Mouse (Mus musculus) hindbrain, embryonic 15.5 days (tissue): ENCODE measurements around the gene Mindy1. TPM values are rescaled to one million over a fixed set of nuclear protein-coding genes. Genes with fewer than 3 reads are reported as not detected.

Experiments used
- ATAC-seq: fragments of 200-750 bp; cut with Nextera tagmentation; 2 replicates; pipeline ENCODE4 v1.8.0; 2017; ENCODE audit warnings: low read depth, moderate number of reproducible peaks, moderate TSS enrichment; ENCODE audit not compliant: low FRiP score
- H3K27ac ChIP-seq: fragments of 300-500 bp; sonication (generic); replicated peaks from 2 replicates; pipeline ENCODE4 v1.5.1; 2015; ENCODE audit warnings: mild to moderate bottlenecking, inconsistent platforms
- H3K27me3 ChIP-seq: fragments of 300-500 bp; sonication (generic); 2 replicates; pipeline ENCODE4 v1.6.1; 2015; ENCODE audit warnings: control low read depth, inconsistent platforms
- H3K36me3 ChIP-seq: fragments of 300-500 bp; sonication (generic); 2 replicates; pipeline ENCODE4 v1.6.1; 2015; ENCODE audit warnings: control low read depth, inconsistent platforms
- H3K4me1 ChIP-seq: fragments of 300-500 bp; sonication (generic); replicated peaks from 2 replicates; pipeline ENCODE4 v1.6.1; 2015; ENCODE audit warnings: control low read depth, inconsistent platforms
- H3K4me2 ChIP-seq: fragments of 300-500 bp; sonication (generic); 2 replicates; pipeline ENCODE4 v1.6.1; 2015; ENCODE audit warnings: moderate library complexity, mild to moderate bottlenecking, inconsistent platforms
- H3K4me3 ChIP-seq: fragments of 300-500 bp; sonication (generic); 2 replicates; pipeline ENCODE4 v1.5.1; 2015; ENCODE audit warnings: mild to moderate bottlenecking, inconsistent platforms
- H3K9ac ChIP-seq: fragments of 300-500 bp; sonication (generic); 2 replicates; pipeline ENCODE4 v1.6.1; 2015; ENCODE audit warnings: inconsistent platforms
- H3K9me3 ChIP-seq: fragments of 300-500 bp; sonication (generic); 2 replicates; pipeline ENCODE4 v1.6.1; 2016; ENCODE audit warnings: control low read depth, inconsistent platforms
- WGBS: fragments of 180-500 bp; shearing (Covaris S2); methylation state at CpG from one replicate; pipeline ENCODE4 v1.1.7; 2015; 5-methylcytosine and 5-hydroxymethylcytosine counted together
- polyA plus RNA-seq: library from polyadenylated mRNA; unstranded; fragments of >200 nt; fragmentation: Nextera tagmentation; extraction: Ambion mirVana; gene quantifications from 2 replicates; pipeline ENCODE4 v1.2.1, GENCODE M21; 2015

Gene Mindy1
- polyA plus RNA-seq, 1 experiment from 2014 or later = 34.5 TPM

- Histone ChIP-seq H3K27me3 (no peaks in the 10 kb centered on the region), H3K4me1 (peaks cover 31% of the 10 kb centered on the region), H3K36me3 (0 out of 2 replicates have a peak, but pooled peaks cover 8% of the 10 kb centered on the region), H3K9me3 (no peaks in the 10 kb centered on the region), H3K4me3 (peak overlapping the region; percentile 91; the same call in 1 of the 2 replicates), H3K9ac (no peak overlapping the region), H3K4me2 (peak overlapping the region; percentile 97), H3K27ac (no peak overlapping the region)
- 89% methylated on average over 12 of the region's 12 CpGs for WGBS
- ATAC-seq = no peak
These were observed 3.5 kb downstream of the Mindy1 start for GRCm38 (mm10) chr3:95284501-95285281.

DNA sequence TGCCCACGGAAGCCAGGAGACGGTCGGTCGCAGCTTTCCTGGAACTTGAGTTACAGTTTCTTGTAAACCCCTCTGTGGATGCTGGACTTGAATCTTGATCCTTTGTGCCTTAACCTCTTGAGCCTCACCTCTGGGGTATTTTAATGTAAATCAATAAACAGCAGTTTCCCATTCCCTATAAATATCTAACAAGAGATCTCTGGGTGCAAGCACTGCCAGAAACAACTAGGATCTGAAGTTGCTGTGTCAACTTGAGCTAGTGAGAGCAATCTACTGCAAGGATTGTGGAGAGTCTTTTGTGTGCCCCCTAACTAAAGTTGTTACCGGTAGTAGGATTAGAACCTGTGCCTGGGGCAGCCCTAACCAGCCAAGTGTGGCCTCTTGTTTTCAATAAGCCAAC, 4.2 kb downstream of the Mindy1 start:
- Histone ChIP-seq H3K9ac (no peak overlapping the region), H3K4me3 (no peak overlapping the region), H3K9me3 (no peaks in the 10 kb centered on the region), H3K36me3 (peaks cover 10% of the 10 kb centered on the region; the same call in 1 of the 2 replicates), H3K4me1 (peaks cover 26% of the 10 kb centered on the region), H3K27ac (no peak overlapping the region), H3K4me2 (no peak overlapping the region), H3K27me3 (no peaks in the 10 kb centered on the region)
- WGBS = 95% methylated on average over 5 of the region's 5 CpGs
- ATAC-seq = no peak

DNA sequence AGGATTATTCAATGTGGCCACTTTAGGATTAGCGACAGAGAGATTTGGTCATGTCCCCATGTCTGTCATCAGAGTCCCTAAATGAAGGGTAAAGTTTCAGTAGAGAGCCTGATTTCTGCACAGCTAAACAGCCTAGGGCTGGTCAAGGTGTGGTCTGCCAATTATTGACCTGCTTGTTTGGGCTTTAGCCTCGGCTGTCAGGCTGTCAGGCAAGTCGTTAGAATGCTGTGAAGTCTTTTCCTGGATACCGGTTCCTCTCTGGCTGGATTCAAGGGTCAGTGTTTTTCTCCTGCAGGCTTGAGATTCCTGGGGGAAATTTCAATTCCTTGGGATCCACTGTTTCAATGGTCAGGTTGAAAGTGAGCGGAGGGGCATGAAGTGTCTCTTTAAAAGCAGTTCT, 4.9 kb downstream of the Mindy1 start:
- Histone ChIP-seq H3K27ac (no peak overlapping the region), H3K4me3 (no peak overlapping the region), H3K9ac (no peak overlapping the region), H3K27me3 (no peaks in the 10 kb centered on the region), H3K4me2 (no peak overlapping the region), H3K4me1 (peaks cover 22% of the 10 kb centered on the region), H3K9me3 (no peaks in the 10 kb centered on the region), H3K36me3 (peaks cover 16% of the 10 kb centered on the region)
- 74% methylated on average over 5 of the region's 5 CpGs for WGBS
- no peak for ATAC-seq

DNA sequence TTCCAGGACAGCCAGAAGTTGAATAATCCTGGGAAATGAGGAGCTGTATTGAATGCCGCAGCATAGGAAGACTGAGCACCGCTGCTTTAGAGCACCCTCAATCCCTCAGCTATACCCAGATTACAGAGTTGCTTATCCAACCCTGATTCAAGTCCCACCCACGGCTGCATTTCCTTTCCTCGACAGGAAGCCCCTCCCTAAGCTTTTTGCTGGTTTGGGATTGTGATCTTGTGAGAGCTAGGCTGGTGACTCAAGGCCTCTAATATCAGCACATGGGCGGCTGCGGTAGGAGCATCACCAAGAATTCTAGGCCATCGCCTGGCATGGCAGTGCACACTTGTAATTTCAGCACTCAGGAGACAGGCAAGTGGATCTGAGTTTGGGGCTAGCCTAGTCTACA, 5.4 kb downstream of the Mindy1 start:
- WGBS = 90% methylated on average over 7 of the region's 7 CpGs
- H3K4me2 ChIP-seq = no peak overlapping the region
- H3K27ac ChIP-seq = no peak overlapping the region
- H3K9me3 ChIP-seq = no peaks in the 10 kb centered on the region
- no peak overlapping the region for H3K9ac ChIP-seq
- H3K27me3 ChIP-seq = no peaks in the 10 kb centered on the region
- peaks cover 22% of the 10 kb centered on the region for H3K4me1 ChIP-seq
- H3K36me3 ChIP-seq = peaks cover 17% of the 10 kb centered on the region
- H3K4me3 ChIP-seq = no peak overlapping the region
- ATAC-seq = no peak

DNA sequence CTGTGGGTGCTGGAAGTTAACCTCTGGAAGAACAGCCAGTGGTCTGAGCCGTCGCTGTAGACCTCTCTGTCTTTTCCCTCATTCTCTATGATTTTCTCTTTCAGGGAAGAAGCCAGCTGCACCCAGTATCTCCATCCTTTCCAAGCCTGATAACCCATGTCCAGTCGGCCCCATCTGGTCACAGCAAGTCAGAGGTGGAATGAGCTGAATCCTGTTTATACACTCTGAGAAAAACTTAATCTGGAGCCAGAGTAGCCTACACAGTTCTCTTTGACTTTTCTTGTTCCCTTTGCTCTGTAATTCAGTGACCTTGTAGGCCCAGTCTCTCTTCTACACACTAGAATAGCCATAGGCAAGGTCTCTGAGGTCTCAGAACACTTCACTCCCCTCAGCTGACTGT, 6.4 kb downstream of the Mindy1 start:
- 94% methylated on average over 3 of the region's 3 CpGs for WGBS

DNA sequence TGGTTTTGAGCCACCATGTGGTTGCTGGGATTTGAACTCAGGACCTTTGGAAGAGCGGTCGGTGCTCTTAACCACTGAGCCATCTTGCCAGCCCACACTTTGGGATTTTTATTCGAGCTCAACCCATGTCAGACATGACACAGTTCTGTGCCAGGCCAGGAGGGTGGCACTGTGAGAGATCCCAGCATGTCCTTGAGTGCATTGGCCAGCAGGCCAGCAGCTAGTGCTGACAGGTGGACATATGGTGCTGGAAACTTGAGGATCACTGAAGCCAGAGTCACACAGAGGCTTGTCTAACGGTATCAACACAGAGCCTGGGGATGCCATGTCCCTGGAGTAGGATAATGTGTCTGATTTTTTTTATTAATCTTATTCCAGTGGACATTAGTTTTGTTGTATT, 8.3 kb downstream of the Mindy1 start:
- Histone ChIP-seq H3K4me1 (peaks cover 6% of the 10 kb centered on the region), H3K27ac (no peak overlapping the region), H3K4me2 (no peak overlapping the region), H3K4me3 (no peak overlapping the region), H3K36me3 (peaks cover 29% of the 10 kb centered on the region), H3K9me3 (no peaks in the 10 kb centered on the region), H3K27me3 (no peaks in the 10 kb centered on the region), H3K9ac (no peak overlapping the region)
- no peak for ATAC-seq
- 91% methylated on average over 4 of the region's 4 CpGs for WGBS

More for the DNA sequence above, 6.4 kb downstream of the Mindy1 start:
- no peak for ATAC-seq
- Histone ChIP-seq H3K4me1 (peaks cover 17% of the 10 kb centered on the region), H3K27ac (no peak overlapping the region), H3K27me3 (no peaks in the 10 kb centered on the region), H3K9ac (no peak overlapping the region), H3K36me3 (peaks cover 19% of the 10 kb centered on the region), H3K4me3 (no peak overlapping the region), H3K4me2 (no peak overlapping the region), H3K9me3 (no peaks in the 10 kb centered on the region)

- Histone ChIP-seq H3K9me3 (no peaks in the 10 kb centered on the region), H3K36me3 (peaks cover 36% of the 10 kb centered on the region), H3K27ac (no peak overlapping the region), H3K27me3 (no peaks in the 10 kb centered on the region), H3K9ac (no peak overlapping the region), H3K4me2 (no peak overlapping the region), H3K4me1 (no peaks in the 10 kb centered on the region; the same call in 1 of the 2 replicates), H3K4me3 (no peak overlapping the region)
- WGBS = 84% methylated on average over 6 of the region's 6 CpGs
- no peak for ATAC-seq
These were observed 9.0 kb downstream of the Mindy1 start for GRCm38 (mm10) chr3:95290156-95290555.

DNA sequence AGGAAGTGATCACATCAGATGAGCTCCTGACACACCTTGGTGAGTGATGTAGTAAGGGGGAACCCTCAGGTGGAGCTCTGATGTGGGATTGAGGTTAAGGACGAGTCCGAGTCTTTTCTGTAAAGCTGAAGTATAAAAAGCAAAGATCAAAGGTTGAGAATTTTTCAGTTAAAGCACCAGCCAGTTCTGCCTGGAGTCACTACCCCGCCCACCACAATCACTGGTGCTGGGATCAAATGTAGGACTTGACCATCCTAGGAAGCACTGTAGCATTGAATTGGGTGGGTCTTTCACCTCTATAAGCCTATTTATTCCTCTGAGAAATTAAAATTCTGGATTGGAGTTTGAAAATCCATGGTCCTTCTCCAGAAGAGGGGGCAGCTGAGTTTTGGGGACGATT, 9.9 kb downstream of the Mindy1 start:
- H3K9ac ChIP-seq = no peak overlapping the region
- no peak overlapping the region for H3K4me2 ChIP-seq
- H3K36me3 ChIP-seq = peaks cover 36% of the 10 kb centered on the region
- no peak for ATAC-seq
- WGBS = 93% methylated on average over 4 of the region's 4 CpGs
- no peaks in the 10 kb centered on the region for H3K4me1 ChIP-seq
- H3K27me3 ChIP-seq = no peaks in the 10 kb centered on the region
- no peaks in the 10 kb centered on the region for H3K9me3 ChIP-seq
- no peak overlapping the region for H3K27ac ChIP-seq
- H3K4me3 ChIP-seq = no peak overlapping the region

DNA sequence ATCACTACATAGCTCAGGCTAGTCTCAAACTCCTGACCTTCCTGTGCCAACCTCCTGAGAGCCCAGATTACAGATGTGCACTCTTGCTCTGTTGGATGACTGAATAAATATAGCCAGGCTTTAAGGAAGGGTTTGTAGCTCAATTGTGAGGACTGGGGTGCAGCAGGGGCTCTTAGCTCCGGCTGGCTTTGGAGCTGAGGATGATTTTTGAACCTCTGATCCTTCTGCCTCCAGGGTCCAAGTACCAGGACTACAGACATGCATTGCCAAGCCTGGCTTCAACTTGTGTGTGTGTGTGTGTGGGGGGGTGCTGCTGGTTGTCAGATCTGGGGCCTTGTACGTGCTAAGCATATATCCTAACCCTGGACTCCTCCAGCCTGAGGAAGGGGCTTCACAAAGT, 11.8 kb downstream of the Mindy1 start:
- Histone ChIP-seq H3K4me3 (no peak overlapping the region), H3K4me2 (no peak overlapping the region), H3K9ac (no peak overlapping the region), H3K9me3 (no peaks in the 10 kb centered on the region), H3K4me1 (no peaks in the 10 kb centered on the region), H3K27ac (no peak overlapping the region), H3K27me3 (no peaks in the 10 kb centered on the region), H3K36me3 (peaks cover 32% of the 10 kb centered on the region)
- 93% methylated on average over 2 of the region's 2 CpGs for WGBS
- ATAC-seq = no peak

- peaks cover 28% of the 10 kb centered on the region for H3K36me3 ChIP-seq
These were observed 12.4 kb downstream of the Mindy1 start for GRCm38 (mm10) chr3:95293537-95293936.

GRCm38 (mm10) chr3:95294316-95294715, 13.2 kb downstream of the Mindy1 start:
- Histone ChIP-seq H3K4me1 (no peaks in the 10 kb centered on the region), H3K4me3 (no peak overlapping the region), H3K27me3 (no peaks in the 10 kb centered on the region), H3K9me3 (no peaks in the 10 kb centered on the region), H3K36me3 (peaks cover 28% of the 10 kb centered on the region), H3K4me2 (no peak overlapping the region), H3K9ac (no peak overlapping the region), H3K27ac (no peak overlapping the region)
- no peak for ATAC-seq
- 94% methylated on average over 7 of the region's 7 CpGs for WGBS

More at GRCm38 (mm10) chr3:95293537-95293936, 12.4 kb downstream of the Mindy1 start:
- Histone ChIP-seq H3K9ac (no peak overlapping the region), H3K4me1 (no peaks in the 10 kb centered on the region), H3K27me3 (no peaks in the 10 kb centered on the region), H3K4me3 (no peak overlapping the region), H3K9me3 (no peaks in the 10 kb centered on the region), H3K27ac (no peak overlapping the region), H3K4me2 (no peak overlapping the region)
- ATAC-seq = no peak
- 81% methylated on average over 11 of the region's 11 CpGs for WGBS

GRCm38 (mm10) chr3:95294718-95295117, 13.6 kb downstream of the Mindy1 start:
- no peak overlapping the region for H3K27ac ChIP-seq
- no peaks in the 10 kb centered on the region for H3K27me3 ChIP-seq
- ATAC-seq = no peak
- 87% methylated on average over 5 of the region's 5 CpGs for WGBS
- no peaks in the 10 kb centered on the region for H3K9me3 ChIP-seq
- no peaks in the 10 kb centered on the region for H3K4me1 ChIP-seq
- H3K4me3 ChIP-seq = no peak overlapping the region
- H3K4me2 ChIP-seq = no peak overlapping the region
- H3K36me3 ChIP-seq = peaks cover 28% of the 10 kb centered on the region
- no peak overlapping the region for H3K9ac ChIP-seq
